Mouse (Mus musculus): Measurements from ENCODE around the gene Rfx8.
A peak's percentile ranks its signal among the peaks of the same experiment; 100 is the strongest.

GRCm38 (mm10) chr1:39761211-39762024 is 40.6 kb upstream of the Rfx8 start:
- TF ChIP-seq CTCF (IDR thresholded peaks at IDR 0.05; ENCODE audit: extremely low read depth, insufficient read depth, low read length) (peak; percentile 72), POLR2A (IDR thresholded peaks at IDR 0.05; ENCODE audit: extremely low read depth, insufficient read depth, low read length) (no peak)
